In the genomic region with DNA sequence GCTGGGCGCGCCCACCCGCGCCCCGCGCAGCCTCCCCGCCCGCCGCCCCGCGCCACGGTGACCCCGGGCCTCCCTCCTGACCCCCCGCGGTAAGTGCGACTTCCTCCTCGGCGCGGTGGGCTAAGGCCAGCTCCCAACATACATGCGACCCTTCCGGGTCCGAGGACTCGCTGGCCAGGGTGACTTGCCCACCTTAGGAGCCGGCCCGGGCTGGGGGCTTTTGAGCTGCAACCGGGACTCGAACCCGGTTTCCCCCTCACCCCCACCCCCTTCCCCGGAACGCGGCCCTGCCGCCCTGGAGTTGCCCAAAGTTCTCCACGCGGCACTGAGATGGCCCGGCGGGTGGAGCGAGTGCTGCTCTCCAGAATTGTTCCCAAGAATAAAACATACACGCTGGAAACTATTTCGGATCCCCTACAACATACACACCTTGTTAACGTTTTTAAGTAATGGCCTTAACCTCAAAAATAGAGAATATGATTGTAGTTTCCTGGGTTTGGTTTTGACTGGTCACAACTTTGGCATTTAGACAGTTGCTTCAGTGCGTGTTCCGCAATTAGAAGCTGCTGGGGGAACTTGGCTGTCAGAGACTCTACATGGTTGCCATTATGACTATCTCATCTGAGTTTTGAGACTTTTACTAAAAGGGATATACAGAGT, we compare ENCODE assay signal across 1 mouse cellular context.
TF ChIP-seq lines count a peak whose summit lies in the region.

No protein-coding gene starts in this region.

TF ChIP-seq in CH12.LX, 34 proteins besides CTCF, POLR2A, EP300 and RAD21 (continued from another document):
- TF ChIP-seq TCF12 (IDR thresholded peaks at IDR 0.05; ENCODE audit: low read depth, low read length), result 0 out of 2 replicates have a peak, but pooled peaks have one; percentile 7
- peak; percentile 28; the same call in 1 of the 2 replicates for TF ChIP-seq MXI1 (IDR thresholded peaks at IDR 0.05; ENCODE audit: low read depth, low read length)
- TF ChIP-seq ELF1 (IDR thresholded peaks at IDR 0.05; ENCODE audit: low read depth, low read length), result 0 out of 2 replicates have a peak, but pooled peaks have one; percentile 7
